ENCODE assay signal across 13 mouse cellular contexts in the genomic region with DNA sequence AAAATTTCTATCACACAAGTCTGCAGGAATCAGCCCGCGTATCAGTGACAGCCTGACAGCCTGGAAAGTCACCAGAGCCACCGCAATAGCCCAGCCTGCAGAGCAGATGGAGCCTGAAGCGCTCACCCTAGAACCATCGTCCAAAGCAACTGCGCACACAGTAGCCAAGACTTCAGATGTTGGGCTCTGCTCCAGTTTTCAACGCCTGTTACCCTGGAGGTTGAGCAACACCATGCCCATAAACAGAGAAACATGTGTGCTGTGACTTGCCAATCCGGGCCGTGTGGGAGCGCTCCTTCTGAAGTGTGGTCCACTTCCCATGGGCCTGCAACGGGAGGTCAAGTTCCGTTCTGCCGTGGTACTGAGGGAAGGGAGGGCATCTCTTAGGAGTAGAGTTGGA. TPM values are rescaled to one million over a fixed set of nuclear protein-coding genes. Genes with fewer than 3 reads are reported as not detected.
DNase-seq lines count a peak whose midpoint lies in the region; ATAC-seq lines count a peak whose summit lies in the region.
"Had no signal": no experiment of that assay in that cellular context is flagged by ENCODE, and none has a peak within 500 bp of the region (broad histone marks: within the 10 kb centered on the region; RNA-seq: fewer than 3 reads in every experiment).

No protein-coding gene starts in this region.

- no peak overlapping the region for H3K9ac ChIP-seq in embryonic facial prominence, embryonic 13.5 days
- no peak overlapping the region for H3K9ac ChIP-seq in midbrain, embryonic 11.5 days (ENCODE audit: low read length)
- no peak overlapping the region for H3K9ac ChIP-seq in kidney, embryonic 15.5 days
- H3K9ac ChIP-seq: forebrain, embryonic 12.5 days; hindbrain, embryonic 13.5 days had no signal

- intact Hi-C loops in gastrocnemius, postnatal 14 days (cut with DNase I; ENCODE audit: low total_unique reads), result no loop called here

- ATAC-seq in embryonic facial prominence, embryonic 13.5 days (ENCODE audit: insufficient number of reproducible peaks, insufficient read depth, low FRiP score, low TSS enrichment, low read depth), result 0 out of 2 replicates have a peak, but pooled peaks have one; percentile 24
- ATAC-seq in midbrain, embryonic 11.5 days (ENCODE audit: low FRiP score), result no peak
- no peak for ATAC-seq in kidney, embryonic 15.5 days (replicated peaks; ENCODE audit: low FRiP score)

- H3K27ac ChIP-seq in embryonic facial prominence, embryonic 13.5 days, result no peak overlapping the region
- no peak overlapping the region for H3K27ac ChIP-seq in embryonic facial prominence, embryonic 10.5 days (replicated peaks)
- no peak overlapping the region for H3K27ac ChIP-seq in midbrain, embryonic 10.5 days (replicated peaks)
- no peak overlapping the region for H3K27ac ChIP-seq in midbrain, embryonic 11.5 days (ENCODE audit: low read depth, low read length)
- H3K27ac ChIP-seq in kidney, embryonic 15.5 days, result no peak overlapping the region
- H3K27ac ChIP-seq: forebrain, embryonic 12.5 days; hindbrain, embryonic 13.5 days had no signal

- no peaks in the 10 kb centered on the region for H3K36me3 ChIP-seq in embryonic facial prominence, embryonic 13.5 days
- no peaks in the 10 kb centered on the region for H3K36me3 ChIP-seq in embryonic facial prominence, embryonic 10.5 days (replicated peaks)
- no peaks in the 10 kb centered on the region for H3K36me3 ChIP-seq in midbrain, embryonic 10.5 days
- H3K36me3 ChIP-seq in midbrain, embryonic 11.5 days (ENCODE audit: control insufficient read depth, insufficient read depth, low read length), result no peaks in the 10 kb centered on the region
- no peaks in the 10 kb centered on the region for H3K36me3 ChIP-seq in kidney, embryonic 15.5 days
- H3K36me3 ChIP-seq: forebrain, embryonic 12.5 days; hindbrain, embryonic 13.5 days had no signal

- H3K9me3 ChIP-seq in embryonic facial prominence, embryonic 13.5 days, result no peaks in the 10 kb centered on the region
- H3K9me3 ChIP-seq in embryonic facial prominence, embryonic 10.5 days, result no peaks in the 10 kb centered on the region
- H3K9me3 ChIP-seq in midbrain, embryonic 10.5 days (replicated peaks), result no peaks in the 10 kb centered on the region
- no peaks in the 10 kb centered on the region for H3K9me3 ChIP-seq in midbrain, embryonic 11.5 days (ENCODE audit: control insufficient read depth, low read length)
- no peaks in the 10 kb centered on the region for H3K9me3 ChIP-seq in kidney, embryonic 15.5 days (replicated peaks)
- H3K9me3 ChIP-seq: forebrain, embryonic 12.5 days; hindbrain, embryonic 13.5 days had no signal

- H3K4me1 ChIP-seq in embryonic facial prominence, embryonic 13.5 days, result peaks cover 51% of the 10 kb centered on the region
- peaks cover 5% of the 10 kb centered on the region; the same call in 1 of the 2 replicates for H3K4me1 ChIP-seq in embryonic facial prominence, embryonic 10.5 days
- H3K4me1 ChIP-seq in midbrain, embryonic 10.5 days, result no peaks in the 10 kb centered on the region; the same call in 1 of the 2 replicates
- no peaks in the 10 kb centered on the region for H3K4me1 ChIP-seq in midbrain, embryonic 11.5 days (ENCODE audit: control insufficient read depth, insufficient read depth, low read length)
- peaks cover 9% of the 10 kb centered on the region; the same call in 1 of the 2 replicates for H3K4me1 ChIP-seq in kidney, embryonic 15.5 days
- H3K4me1 ChIP-seq: forebrain, embryonic 12.5 days had no signal

- no peak overlapping the region for H3K4me2 ChIP-seq in embryonic facial prominence, embryonic 13.5 days
- H3K4me2 ChIP-seq in midbrain, embryonic 11.5 days, result no peak overlapping the region
- H3K4me2 ChIP-seq in kidney, embryonic 15.5 days, result no peak overlapping the region
- H3K4me2 ChIP-seq: forebrain, embryonic 12.5 days; hindbrain, embryonic 13.5 days had no signal

- no peaks in the 10 kb centered on the region for H3K27me3 ChIP-seq in embryonic facial prominence, embryonic 13.5 days
- H3K27me3 ChIP-seq in embryonic facial prominence, embryonic 10.5 days (replicated peaks; ENCODE audit: low read depth, poor library complexity, severe bottlenecking), result no peaks in the 10 kb centered on the region
- H3K27me3 ChIP-seq in midbrain, embryonic 10.5 days (ENCODE audit: low read depth, poor library complexity, severe bottlenecking), result no peaks in the 10 kb centered on the region
- H3K27me3 ChIP-seq in midbrain, embryonic 11.5 days (ENCODE audit: control insufficient read depth, insufficient read depth, low read length), result no peaks in the 10 kb centered on the region
- no peaks in the 10 kb centered on the region for H3K27me3 ChIP-seq in kidney, embryonic 15.5 days
- H3K27me3 ChIP-seq: forebrain, embryonic 12.5 days; hindbrain, embryonic 13.5 days had no signal

- no peak overlapping the region for H3K4me3 ChIP-seq in embryonic facial prominence, embryonic 13.5 days
- H3K4me3 ChIP-seq in embryonic facial prominence, embryonic 10.5 days, result no peak overlapping the region
- no peak overlapping the region for H3K4me3 ChIP-seq in midbrain, embryonic 10.5 days
- no peak overlapping the region for H3K4me3 ChIP-seq in midbrain, embryonic 11.5 days (ENCODE audit: low read depth, low read length)
- H3K4me3 ChIP-seq in kidney, embryonic 15.5 days (replicated peaks), result no peak overlapping the region
- H3K4me3 ChIP-seq: forebrain, embryonic 12.5 days; hindbrain, embryonic 13.5 days had no signal

- no peak for DNase-seq in embryonic facial prominence, embryonic 10.5 days (ENCODE audit: low spot score)
- peak; percentile 7 for DNase-seq in adipocyte (ENCODE audit: low spot score)
- DNase-seq in gastrocnemius, postnatal 14 days, result peak; percentile 66
- peak; percentile 62 to 79 for DNase-seq in lung, adult 18-20 months
- no peak for DNase-seq in midbrain, embryonic 10.5 days (ENCODE audit: low spot score)
- DNase-seq in midbrain, embryonic 11.5 days (ENCODE audit: low spot score, missing footprints), result no peak
- DNase-seq: cerebellum, adult 11-12 months; liver had no signal

- WGBS in embryonic facial prominence, embryonic 13.5 days, result 65% methylated on average over 13 of the region's 13 CpGs
- WGBS in embryonic facial prominence, embryonic 10.5 days, result 91% methylated on average over 13 of the region's 13 CpGs
- 93% methylated on average over 13 of the region's 13 CpGs for WGBS in midbrain, embryonic 10.5 days
- WGBS in midbrain, embryonic 11.5 days, result 95% methylated on average over 13 of the region's 13 CpGs
- WGBS in kidney, embryonic 15.5 days, result 87% methylated on average over 13 of the region's 13 CpGs

RNA-seq across cellular contexts. Expression of a gene that starts 44.2 kb away (rescaled TPM):
- 589 and 679 TPM in 2 replicates for polyA plus RNA-seq in embryonic facial prominence, embryonic 13.5 days (2015; fragmentation: Nextera tagmentation; extraction: Ambion mirVana)
- 23.8 and 40.2 TPM in 2 replicates for polyA plus RNA-seq in embryonic facial prominence, embryonic 10.5 days (2016; fragmentation: Nextera tagmentation; extraction: Ambion mirVana)
- 10 to 100 TPM; 23.3 to 28.6 TPM for total RNA-seq in gastrocnemius, postnatal 14 days (2021)
- 5.4 and 9.3 TPM in 2 replicates for polyA plus RNA-seq in midbrain, embryonic 10.5 days (2016; fragmentation: Nextera tagmentation; extraction: Ambion mirVana)
- polyA plus RNA-seq in midbrain, embryonic 11.5 days (2014; fragmentation: Nextera tagmentation; extraction: Ambion mirVana), result 9.2 and 9.3 TPM in 2 replicates
- 23.8 and 25.3 TPM in 2 replicates for polyA plus RNA-seq in kidney, embryonic 15.5 days (2015; fragmentation: Nextera tagmentation; extraction: Ambion mirVana)
- total RNA-seq: monocyte, adult 5-6 weeks had no signal

Comparison
In these comparisons a context has a peak if more than half of its experiments do, and no peak if none do; other contexts are left out.
1. RNA of a gene that starts 44.2 kb away (polyA plus RNA-seq): 589 to 679 TPM in embryonic facial prominence, embryonic 13.5 days; 23.8 to 40.2 TPM in embryonic facial prominence, embryonic 10.5 days, 23.8 to 25.3 TPM in kidney, embryonic 15.5 days, 9.2 to 9.3 TPM in midbrain, embryonic 11.5 days and 5.4 to 9.3 TPM in midbrain, embryonic 10.5 days; every median in the first group is over 10 times any median in the second.
2. DNase-seq: peak in adipocyte (single experiment), gastrocnemius, postnatal 14 days (single experiment) and lung, adult 18-20 months (2 of 2); none in embryonic facial prominence, embryonic 10.5 days (single experiment), midbrain, embryonic 10.5 days (single experiment) and midbrain, embryonic 11.5 days (single experiment).